Mouse (Mus musculus): ENCODE measurements around the gene Osgin1. TPM values are rescaled to one million over a fixed set of nuclear protein-coding genes. Genes with fewer than 3 reads are reported as not detected.

Gene Osgin1
- polyA plus RNA-seq, 1 experiment from 2014 or later, result 19.6 TPM

DNA sequence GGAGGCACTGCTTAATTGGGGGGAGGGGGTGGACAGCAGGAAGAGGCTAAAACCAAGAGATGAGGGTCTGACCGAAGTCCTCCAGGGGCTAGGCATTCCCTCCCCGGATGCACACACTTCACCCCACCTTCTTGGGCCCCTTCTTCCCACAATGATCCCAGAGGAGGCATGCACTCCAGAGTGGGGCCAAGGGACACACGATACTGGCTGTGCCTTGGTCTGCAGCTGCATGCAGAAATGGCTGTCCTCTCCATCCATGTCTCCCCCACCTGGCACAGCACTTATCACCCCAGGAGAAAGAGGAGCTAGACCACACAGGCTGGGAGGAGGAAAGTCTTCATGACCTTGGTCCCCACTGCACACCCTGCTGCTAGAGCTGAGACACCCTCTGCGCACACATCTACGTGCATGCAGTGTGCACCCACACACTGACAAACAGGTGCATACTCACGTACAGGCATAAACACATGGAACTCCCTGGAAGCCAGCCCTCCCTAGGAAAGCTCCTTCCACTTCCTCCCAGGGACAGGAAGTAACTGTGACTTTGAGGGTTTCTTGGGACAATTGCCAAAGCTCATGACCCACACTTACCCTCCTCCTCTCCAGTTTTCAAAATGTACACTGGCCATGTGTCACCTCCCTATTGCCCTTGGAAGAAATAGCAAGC, 7.7 kb upstream of the Osgin1 start:
- no peak overlapping the region for H3K4me2 ChIP-seq (replicated peaks; ENCODE audit: low read depth)
- no peak for TF ChIP-seq CTCF (IDR thresholded peaks at IDR 0.05; ENCODE audit: low read depth)
- ATAC-seq, result no peak
- no peak overlapping the region for H3K9ac ChIP-seq (ENCODE audit: low read depth, low read length)
- H3K4me1 ChIP-seq (replicated peaks; ENCODE audit: control insufficient read depth, insufficient read depth, low read length), result no peaks in the 10 kb centered on the region
- H3K9me3 ChIP-seq (ENCODE audit: control insufficient read depth), result no peaks in the 10 kb centered on the region
- 75% methylated on average over 6 of the region's 6 CpGs for WGBS
- H3K36me3 ChIP-seq (ENCODE audit: control insufficient read depth, insufficient read depth), result no peaks in the 10 kb centered on the region; the same call in 1 of the 2 replicates
- H3K27me3 ChIP-seq (replicated peaks; ENCODE audit: control insufficient read depth, insufficient read depth, low read length), result no peaks in the 10 kb centered on the region
- H3K4me3 ChIP-seq (ENCODE audit: low read depth, low read length), result no peak overlapping the region
- H3K27ac ChIP-seq (ENCODE audit: low read depth, low read length), result peak overlapping the region; percentile 30; the same call in 1 of the 2 replicates

DNA sequence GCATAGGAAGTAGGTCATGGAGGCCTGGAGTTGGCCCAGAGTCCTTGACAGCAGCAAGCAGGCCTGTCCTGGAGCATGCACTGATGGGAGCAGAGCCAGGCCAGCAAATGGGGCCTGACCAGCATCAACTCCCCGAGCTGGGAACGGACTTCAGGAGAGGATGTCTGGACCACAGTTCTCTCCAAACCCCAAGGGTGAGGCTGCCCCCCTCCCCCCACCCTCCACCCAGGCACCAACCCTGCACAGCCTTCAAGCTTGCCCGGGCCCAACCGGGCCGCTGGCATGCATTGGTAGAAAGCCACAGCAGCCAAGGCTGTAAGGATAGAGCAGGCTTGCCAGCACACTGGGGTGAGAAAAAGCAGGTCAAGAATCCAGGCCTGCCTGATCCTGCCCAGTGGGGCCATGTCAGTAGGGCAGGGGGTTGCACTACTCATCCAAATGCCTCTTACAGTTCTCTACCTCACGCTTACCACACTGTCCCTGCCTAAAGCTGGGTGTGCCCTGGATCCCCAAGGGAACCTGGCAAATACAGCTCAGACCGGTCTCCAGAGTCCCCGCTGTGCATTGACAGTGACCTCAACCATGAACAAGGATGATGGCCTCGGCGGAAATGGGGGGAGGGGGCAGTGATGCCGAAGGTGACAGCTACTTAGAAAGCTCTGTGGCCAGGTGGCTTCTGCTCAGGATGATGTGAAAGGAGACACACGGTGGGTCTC, 6.1 kb upstream of the Osgin1 start:
- Histone ChIP-seq H3K4me1 (replicated peaks; ENCODE audit: control insufficient read depth, insufficient read depth, low read length) (no peaks in the 10 kb centered on the region), H3K4me3 (ENCODE audit: low read depth, low read length) (no peak overlapping the region), H3K27me3 (replicated peaks; ENCODE audit: control insufficient read depth, insufficient read depth, low read length) (no peaks in the 10 kb centered on the region), H3K36me3 (ENCODE audit: control insufficient read depth, insufficient read depth) (no peaks in the 10 kb centered on the region), H3K9ac (ENCODE audit: low read depth, low read length) (no peak overlapping the region), H3K9me3 (ENCODE audit: control insufficient read depth) (no peaks in the 10 kb centered on the region), H3K4me2 (replicated peaks; ENCODE audit: low read depth) (no peak overlapping the region), H3K27ac (ENCODE audit: low read depth, low read length) (no peak overlapping the region)
- ATAC-seq, result no peak
- no peak for TF ChIP-seq CTCF (IDR thresholded peaks at IDR 0.05; ENCODE audit: low read depth)
- WGBS, result 80% methylated on average over 12 of the region's 12 CpGs

DNA sequence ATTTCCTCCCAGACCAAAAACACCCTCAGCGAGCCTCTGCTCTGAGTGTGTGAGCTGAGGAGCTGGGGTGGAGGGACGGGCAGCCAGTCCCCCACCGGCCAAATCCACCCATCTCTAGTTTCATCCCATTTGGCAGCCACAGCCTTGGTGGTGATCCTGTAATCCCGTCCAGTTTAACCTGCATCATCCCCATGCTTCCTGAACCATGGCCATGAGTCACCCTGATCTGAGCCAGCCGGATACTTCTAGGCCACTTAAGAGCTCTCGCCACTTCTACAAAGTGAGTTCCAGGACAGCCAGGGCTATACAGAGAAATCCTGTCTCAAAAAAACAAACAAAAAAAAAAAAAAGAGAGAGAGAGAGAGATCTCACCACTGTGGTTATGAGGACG, 5.6 kb upstream of the Osgin1 start:
- no peak overlapping the region for H3K27ac ChIP-seq (ENCODE audit: low read depth, low read length)
- WGBS, result 74% methylated on average over 7 of the region's 7 CpGs

DNA sequence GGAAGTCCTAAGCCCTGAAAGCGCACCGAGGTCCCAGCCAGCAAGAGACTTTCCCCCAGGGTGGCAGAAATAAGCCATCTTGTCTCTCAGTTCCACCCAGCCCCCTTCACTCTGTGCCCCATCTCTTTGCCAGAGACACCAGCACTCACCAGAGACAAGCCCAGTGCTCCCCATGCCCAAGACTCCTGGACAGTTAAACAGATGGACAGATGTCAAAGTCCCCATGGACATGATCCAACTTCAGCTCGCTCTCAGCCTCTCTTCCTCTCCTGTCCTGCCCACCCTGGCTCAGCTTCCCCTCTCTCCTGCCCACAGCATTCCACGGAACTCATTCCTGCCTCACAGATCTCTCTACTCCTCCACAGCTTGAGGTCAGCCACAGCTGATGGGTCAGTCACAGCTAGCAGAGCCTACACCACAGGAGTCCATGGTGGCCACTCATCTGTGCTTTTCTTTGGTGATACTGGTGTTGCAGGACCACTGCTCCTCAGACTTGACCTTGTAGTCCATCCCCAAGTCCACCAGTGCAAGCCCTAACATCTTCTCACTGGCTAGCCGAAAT, 5.1 kb upstream of the Osgin1 start:
- 66% methylated on average over 5 of the region's 5 CpGs for WGBS
- Histone ChIP-seq H3K27me3 (replicated peaks; ENCODE audit: control insufficient read depth, insufficient read depth, low read length) (no peaks in the 10 kb centered on the region), H3K9ac (ENCODE audit: low read depth, low read length) (no peak overlapping the region), H3K4me2 (replicated peaks; ENCODE audit: low read depth) (no peak overlapping the region), H3K36me3 (ENCODE audit: control insufficient read depth, insufficient read depth) (no peaks in the 10 kb centered on the region), H3K27ac (ENCODE audit: low read depth, low read length) (no peak overlapping the region), H3K9me3 (ENCODE audit: control insufficient read depth) (no peaks in the 10 kb centered on the region), H3K4me1 (replicated peaks; ENCODE audit: control insufficient read depth, insufficient read depth, low read length) (no peaks in the 10 kb centered on the region), H3K4me3 (ENCODE audit: low read depth, low read length) (no peak overlapping the region)
- TF ChIP-seq CTCF (IDR thresholded peaks at IDR 0.05; ENCODE audit: low read depth), result no peak
- no peak for ATAC-seq

More for the DNA sequence above, 5.6 kb upstream of the Osgin1 start:
- H3K4me3 ChIP-seq (ENCODE audit: low read depth, low read length), result no peak overlapping the region
- no peak for TF ChIP-seq CTCF (IDR thresholded peaks at IDR 0.05; ENCODE audit: low read depth)
- ATAC-seq, result no peak
- no peaks in the 10 kb centered on the region for H3K9me3 ChIP-seq (ENCODE audit: control insufficient read depth)
- no peak overlapping the region for H3K9ac ChIP-seq (ENCODE audit: low read depth, low read length)
- no peaks in the 10 kb centered on the region for H3K36me3 ChIP-seq (ENCODE audit: control insufficient read depth, insufficient read depth)
- no peak overlapping the region for H3K4me2 ChIP-seq (replicated peaks; ENCODE audit: low read depth)
- H3K27me3 ChIP-seq (replicated peaks; ENCODE audit: control insufficient read depth, insufficient read depth, low read length), result no peaks in the 10 kb centered on the region
- no peaks in the 10 kb centered on the region for H3K4me1 ChIP-seq (replicated peaks; ENCODE audit: control insufficient read depth, insufficient read depth, low read length)

DNA sequence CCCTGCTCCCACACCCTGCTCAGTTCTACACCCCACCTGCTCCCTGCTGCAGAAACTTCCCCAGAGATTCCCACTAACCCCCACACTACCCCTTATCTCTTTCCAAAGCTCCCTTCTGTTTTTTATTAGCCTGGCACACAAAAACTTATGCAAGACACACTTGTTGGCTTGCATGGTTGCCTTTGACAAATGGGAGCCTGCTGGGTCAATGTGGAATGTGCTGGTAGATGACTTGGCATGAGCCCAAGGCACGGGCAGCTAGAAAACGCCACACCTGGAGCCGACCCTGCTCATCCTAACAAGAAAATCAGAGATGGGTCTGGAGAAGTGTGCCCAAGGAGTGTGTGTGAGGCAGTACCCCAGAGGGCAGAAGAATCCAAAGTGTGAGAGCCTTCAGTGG, 4.4 kb upstream of the Osgin1 start:
- Histone ChIP-seq H3K4me2 (replicated peaks; ENCODE audit: low read depth) (no peak overlapping the region), H3K4me3 (ENCODE audit: low read depth, low read length) (no peak overlapping the region), H3K9me3 (ENCODE audit: control insufficient read depth) (no peaks in the 10 kb centered on the region), H3K9ac (ENCODE audit: low read depth, low read length) (no peak overlapping the region), H3K27ac (ENCODE audit: low read depth, low read length) (no peak overlapping the region), H3K4me1 (replicated peaks; ENCODE audit: control insufficient read depth, insufficient read depth, low read length) (no peaks in the 10 kb centered on the region), H3K36me3 (ENCODE audit: control insufficient read depth, insufficient read depth) (no peaks in the 10 kb centered on the region), H3K27me3 (replicated peaks; ENCODE audit: control insufficient read depth, insufficient read depth, low read length) (no peaks in the 10 kb centered on the region)
- no peak for ATAC-seq
- no peak for TF ChIP-seq CTCF (IDR thresholded peaks at IDR 0.05; ENCODE audit: low read depth)
- 63% methylated on average over 3 of the region's 3 CpGs for WGBS

DNA sequence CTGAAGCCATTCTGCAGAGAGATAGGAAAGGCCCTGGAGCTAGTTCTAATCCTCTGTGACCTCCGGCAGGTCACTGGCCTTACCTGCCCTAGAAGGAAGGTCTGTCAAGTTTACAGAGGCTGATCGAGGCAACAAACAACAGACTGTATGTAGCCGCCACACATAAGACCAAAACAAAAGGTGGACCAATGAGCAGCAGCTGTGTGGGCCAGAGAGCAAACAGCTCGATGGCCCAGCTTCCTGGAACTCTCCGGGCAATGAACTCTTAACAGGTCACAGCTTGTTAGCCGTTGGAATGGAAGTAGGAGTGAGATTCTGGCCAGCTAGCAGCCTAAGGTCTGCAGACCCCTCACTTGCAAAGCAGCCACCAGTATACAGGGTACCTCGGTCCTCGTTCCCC, 3.7 kb upstream of the Osgin1 start:
- H3K4me1 ChIP-seq (replicated peaks; ENCODE audit: control insufficient read depth, insufficient read depth, low read length), result no peaks in the 10 kb centered on the region
- TF ChIP-seq CTCF (IDR thresholded peaks at IDR 0.05; ENCODE audit: low read depth), result no peak
- WGBS, result 61% methylated on average over 8 of the region's 8 CpGs

More for the DNA sequence above, 3.7 kb upstream of the Osgin1 start:
- no peaks in the 10 kb centered on the region for H3K27me3 ChIP-seq (replicated peaks; ENCODE audit: control insufficient read depth, insufficient read depth, low read length)
- no peak overlapping the region for H3K4me3 ChIP-seq (ENCODE audit: low read depth, low read length)
- H3K9ac ChIP-seq (ENCODE audit: low read depth, low read length), result no peak overlapping the region
- no peak overlapping the region for H3K4me2 ChIP-seq (replicated peaks; ENCODE audit: low read depth)
- no peaks in the 10 kb centered on the region for H3K36me3 ChIP-seq (ENCODE audit: control insufficient read depth, insufficient read depth)
- ATAC-seq, result no peak
- H3K27ac ChIP-seq (ENCODE audit: low read depth, low read length), result no peak overlapping the region
- no peaks in the 10 kb centered on the region for H3K9me3 ChIP-seq (ENCODE audit: control insufficient read depth)

Data from intestine, postnatal 0 days (tissue).